Mouse (Mus musculus): ENCODE measurements around the gene Cd37.

DNA sequence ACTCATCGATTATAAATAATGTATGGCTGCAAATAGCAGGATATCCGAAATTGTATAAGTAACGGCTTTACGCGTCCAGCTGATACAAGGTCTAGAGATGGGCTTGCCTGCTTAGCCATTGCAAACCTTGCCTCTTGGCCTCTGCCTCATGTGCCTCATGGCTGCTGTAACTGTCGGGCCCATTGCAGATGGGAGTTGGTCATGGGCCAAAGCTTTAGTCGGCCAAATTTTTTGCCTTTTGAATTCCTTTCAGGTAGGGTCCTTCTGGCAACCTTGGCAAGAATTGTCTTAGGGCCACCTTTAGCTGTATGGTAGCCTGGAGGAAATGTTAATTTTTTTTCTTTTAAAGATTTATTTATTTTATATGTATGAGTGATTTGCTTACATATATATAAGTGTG is 14.1 kb downstream of the Cd37 start:
- no peak for TF ChIP-seq CTCF (IDR thresholded peaks at IDR 0.05; ENCODE audit: low read depth, low read length)
- TF ChIP-seq GATA1 (IDR thresholded peaks at IDR 0.05; ENCODE audit: borderline replicate concordance, low read length) = no peak
- TF ChIP-seq POLR2AphosphoS5 (IDR thresholded peaks at IDR 0.05; ENCODE audit: insufficient replicate concordance, low read depth, low read length) = no peak
- no peak for TF ChIP-seq TAL1 (conservative IDR thresholded peaks at IDR 0.05; ENCODE audit: low read depth, low read length)
